Mouse (Mus musculus): ENCODE results near the gene Ssc5d.

Ssc5d gene

GRCm38 (mm10) chr7:4919971-4920370, 5.6 kb upstream of the Ssc5d start:
- DNase-seq (ENCODE audit: low read depth in 2 of 2, low spot score in 2 of 2): no peak

GRCm38 (mm10) chr7:4920496-4920895, 5.1 kb upstream of the Ssc5d start:
- DNase-seq (ENCODE audit: low read depth in 2 of 2, low spot score in 2 of 2): no peak

GRCm38 (mm10) chr7:4920976-4921823, 4.4 kb upstream of the Ssc5d start:
- DNase-seq (ENCODE audit: low read depth in 2 of 2, low spot score in 2 of 2): no peak

DNA sequence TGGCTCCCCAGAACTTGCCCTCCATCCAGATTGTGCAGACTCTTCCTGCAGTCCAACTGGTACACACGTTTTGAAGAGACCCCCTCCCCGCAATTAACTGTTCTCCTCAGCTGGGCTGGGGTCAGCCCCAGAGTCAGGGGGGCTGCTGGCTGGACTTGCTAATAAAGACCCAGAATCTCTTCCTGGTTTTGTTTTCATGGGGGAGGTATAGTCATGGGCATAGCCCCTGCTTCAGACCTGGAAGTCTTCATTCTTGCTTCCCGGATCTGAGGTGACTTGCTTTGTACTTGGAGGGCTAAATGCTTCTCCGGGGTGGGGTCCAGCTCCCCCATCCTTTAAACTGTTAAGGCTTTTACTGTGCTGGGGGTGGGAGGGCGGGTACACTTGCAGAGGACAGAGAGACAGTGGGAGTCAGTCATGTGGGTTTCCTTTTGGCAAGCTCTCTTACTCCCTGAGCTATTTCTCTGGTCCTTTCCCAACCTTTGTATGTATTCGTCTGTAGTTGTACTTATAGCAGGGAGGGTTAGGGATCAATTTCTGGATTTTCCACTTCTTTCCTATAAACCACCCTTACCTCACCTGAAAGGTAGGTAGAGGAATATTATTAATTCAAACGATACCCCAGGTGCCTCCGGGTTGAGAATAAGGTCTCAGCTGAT, 3.6 kb upstream of the Ssc5d start, which contains the start of gene Nat14:
TSS of gene Nat14 (plus strand) at position 205 of the 659 bp plus-strand sequence.
- no peak for DNase-seq (ENCODE audit: low read depth in 2 of 2, low spot score in 2 of 2)

GRCm38 (mm10) chr7:4922508-4922907, 3.1 kb upstream of the Ssc5d start:
- DNase-seq (ENCODE audit: low read depth in 2 of 2, low spot score in 2 of 2): peak; percentile 19 to 46

DNA sequence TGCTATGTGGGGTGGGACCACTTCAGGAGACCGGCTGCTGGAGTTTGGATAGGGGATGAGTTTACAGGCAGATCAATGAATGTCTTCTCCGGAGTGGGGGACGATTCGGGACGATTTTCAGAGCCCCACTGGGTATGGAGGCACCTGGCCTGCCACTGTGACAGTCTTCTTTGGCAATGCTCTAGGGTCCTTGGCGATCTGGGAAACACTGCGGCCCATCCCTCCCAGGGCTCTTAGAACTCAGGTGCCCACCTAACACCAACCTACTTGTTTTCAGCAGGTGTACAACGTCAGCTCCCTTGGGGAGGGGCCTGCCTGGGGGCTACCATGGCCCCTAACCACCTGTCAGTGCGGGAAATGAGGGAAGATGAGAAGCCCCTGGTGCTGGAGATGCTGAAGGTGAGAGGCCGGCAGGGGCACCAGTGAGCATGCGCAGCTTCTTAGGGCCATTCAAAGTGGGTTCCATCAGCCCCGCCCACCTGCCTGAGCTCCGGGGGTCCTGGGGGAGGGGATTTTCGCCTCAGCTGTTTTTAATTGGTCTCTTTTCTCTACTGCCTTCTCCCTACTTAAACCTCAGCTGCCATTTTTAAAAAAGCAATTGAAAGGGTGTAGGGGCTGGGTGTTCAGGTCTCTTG, 2.5 kb upstream of the Ssc5d start:
- DNase-seq (ENCODE audit: low read depth in 2 of 2, low spot score in 2 of 2): no peak

DNA sequence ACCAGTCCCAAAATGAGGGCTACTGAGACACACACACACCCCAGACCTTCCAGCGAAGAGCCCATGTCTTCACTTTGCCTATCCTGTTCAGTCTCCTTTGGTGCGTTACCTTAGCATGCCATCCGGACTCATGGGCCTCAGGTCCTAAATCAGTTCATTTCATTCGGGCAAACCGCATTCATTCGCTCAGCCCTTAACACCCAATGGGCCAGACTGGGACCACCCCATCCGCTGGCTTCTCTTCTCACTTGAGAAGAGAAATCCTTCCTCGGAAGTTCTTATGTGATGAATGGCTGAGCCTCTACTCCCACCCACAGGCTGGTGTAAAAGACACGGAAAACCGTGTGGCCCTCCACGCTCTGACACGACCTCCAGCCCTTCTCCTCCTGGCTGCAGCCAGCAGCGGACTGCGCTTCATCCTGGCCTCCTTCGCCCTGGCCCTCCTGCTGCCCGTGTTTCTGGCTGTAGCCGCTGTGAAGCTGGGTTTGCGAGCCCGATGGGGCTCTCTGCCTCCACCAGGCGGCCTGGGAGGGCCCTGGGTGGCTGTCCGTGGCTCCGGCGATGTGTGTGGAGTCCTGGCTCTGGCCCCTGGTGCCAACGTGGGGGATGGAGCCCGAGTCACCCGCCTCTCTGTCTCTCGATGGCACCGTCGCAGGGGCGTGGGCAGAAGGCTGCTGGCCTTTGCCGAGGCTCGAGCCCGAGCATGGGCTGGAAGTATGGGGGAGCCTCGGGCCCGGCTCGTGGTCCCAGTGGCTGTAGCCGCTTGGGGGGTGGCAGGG, 1.8 kb upstream of the Ssc5d start:
- DNase-seq (ENCODE audit: low read depth in 2 of 2, low spot score in 2 of 2): no peak

- DNase-seq (ENCODE audit: low read depth in 2 of 2, low spot score in 2 of 2): no peak
Observed at GRCm38 (mm10) chr7:4924483-4924882, 1.1 kb upstream of the Ssc5d start.

- no peak for DNase-seq (ENCODE audit: low read depth in 2 of 2, low spot score in 2 of 2)
Observed at GRCm38 (mm10) chr7:4924891-4925301, 689 bp upstream of the Ssc5d start.

DNA sequence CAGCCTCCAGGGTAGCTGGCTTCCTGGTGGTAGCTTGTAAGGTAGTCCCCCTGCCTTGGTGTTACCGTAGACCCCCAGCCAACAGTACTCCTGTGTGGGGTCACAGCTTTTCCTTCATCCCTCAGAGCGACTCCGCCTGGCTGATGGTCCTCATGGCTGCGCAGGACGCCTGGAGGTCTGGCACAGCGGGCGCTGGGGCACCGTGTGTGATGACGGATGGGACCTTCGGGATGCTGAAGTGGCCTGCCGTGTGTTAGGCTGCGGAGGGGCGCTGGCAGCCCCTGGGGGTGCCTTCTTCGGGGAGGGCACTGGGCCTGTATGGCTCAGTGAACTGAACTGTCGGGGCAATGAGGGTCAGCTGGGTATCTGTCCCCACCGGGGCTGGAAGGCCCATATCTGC, 1.3 kb downstream of the Ssc5d start:
- DNase-seq (ENCODE audit: low read depth in 2 of 2, low spot score in 2 of 2): no peak

- no peak for DNase-seq (ENCODE audit: low read depth in 2 of 2, low spot score in 2 of 2)
Observed at GRCm38 (mm10) chr7:4927711-4928110, 2.1 kb downstream of the Ssc5d start.

DNA sequence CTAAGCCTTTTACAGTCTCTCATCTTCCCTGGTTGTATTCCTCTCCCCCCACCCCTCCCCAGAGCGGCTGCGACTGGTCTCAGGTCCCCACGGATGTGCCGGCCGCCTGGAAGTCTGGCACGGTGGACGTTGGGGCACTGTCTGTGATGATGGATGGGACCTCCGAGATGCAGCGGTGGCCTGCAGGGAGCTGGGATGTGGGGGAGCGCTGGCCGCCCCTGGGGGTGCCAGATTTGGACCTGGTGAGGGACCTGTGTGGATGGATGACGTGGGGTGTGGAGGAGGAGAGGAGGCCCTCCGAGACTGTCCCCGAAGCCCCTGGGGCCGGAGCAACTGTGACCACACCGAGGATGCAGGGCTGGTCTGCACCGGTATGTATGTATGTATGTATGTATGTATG, 2.7 kb downstream of the Ssc5d start:
- DNase-seq (ENCODE audit: low read depth in 2 of 2, low spot score in 2 of 2): no peak

DNA sequence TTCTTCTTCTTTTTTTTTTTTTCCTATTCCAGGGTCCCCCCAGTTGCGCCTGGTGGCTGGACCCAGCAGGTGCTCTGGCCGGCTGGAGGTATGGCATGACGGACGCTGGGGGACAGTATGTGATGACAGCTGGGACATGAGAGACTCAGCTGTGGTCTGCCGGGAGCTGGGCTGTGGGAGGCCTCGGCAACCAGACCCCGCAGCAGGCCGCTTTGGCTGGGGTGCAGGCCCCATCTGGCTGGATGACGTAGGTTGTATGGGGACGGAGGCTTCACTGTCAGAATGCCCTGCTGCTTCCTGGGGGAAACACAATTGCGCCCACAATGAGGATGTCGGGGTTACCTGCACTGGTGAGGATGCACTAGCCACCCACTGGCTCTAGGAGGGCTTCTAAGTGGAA, 7.5 kb downstream of the Ssc5d start:
- DNase-seq (ENCODE audit: low read depth in 2 of 2, low spot score in 2 of 2): no peak

GRCm38 (mm10) chr7:4934160-4934914, 8.8 kb downstream of the Ssc5d start:
- DNase-seq (ENCODE audit: low read depth in 2 of 2, low spot score in 2 of 2): no peak

DNA sequence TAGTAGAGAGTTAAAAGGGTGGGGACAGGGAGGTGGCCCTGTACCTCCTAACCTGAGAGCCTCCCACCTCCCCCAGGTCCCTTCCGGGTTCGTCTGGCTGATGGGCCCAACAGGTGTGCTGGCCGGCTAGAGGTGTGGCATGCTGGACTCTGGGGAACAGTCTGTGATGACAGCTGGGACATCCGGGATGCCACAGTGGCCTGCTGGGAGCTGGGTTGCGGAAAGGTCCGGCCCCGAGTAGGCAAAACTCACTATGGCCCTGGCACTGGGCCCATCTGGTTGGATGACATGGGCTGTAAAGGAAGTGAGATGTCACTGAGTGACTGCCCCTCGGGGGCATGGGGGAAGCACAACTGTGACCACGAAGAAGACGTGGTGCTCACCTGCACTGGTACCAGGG, 11.2 kb downstream of the Ssc5d start:
- no peak for DNase-seq (ENCODE audit: low read depth in 2 of 2, low spot score in 2 of 2)

DNA sequence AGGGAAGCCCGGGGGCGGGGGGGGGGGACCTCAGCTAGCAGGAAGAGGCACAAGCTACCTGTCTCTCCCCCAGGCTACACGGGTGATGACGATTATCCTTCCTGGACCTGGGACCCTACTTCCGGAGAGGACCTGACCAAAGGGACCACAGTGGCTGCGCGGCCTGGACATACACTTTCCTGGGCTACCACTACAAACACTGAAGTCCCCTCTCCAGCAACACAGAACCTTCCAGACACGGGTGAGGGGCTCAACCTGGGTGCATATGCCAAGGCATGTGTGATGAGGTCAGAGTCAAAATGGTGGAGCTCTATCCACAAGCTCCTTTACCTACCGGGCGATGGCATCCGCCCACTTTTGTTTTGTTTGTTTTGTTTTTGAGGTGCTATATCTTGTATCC, 11.8 kb downstream of the Ssc5d start:
- DNase-seq (ENCODE audit: low read depth in 2 of 2, low spot score in 2 of 2): no peak

GRCm38 (mm10) chr7:4938456-4938855, 12.9 kb downstream of the Ssc5d start:
- peak; percentile 76 to 81 for DNase-seq (ENCODE audit: low read depth in 2 of 2, low spot score in 2 of 2)

DNA sequence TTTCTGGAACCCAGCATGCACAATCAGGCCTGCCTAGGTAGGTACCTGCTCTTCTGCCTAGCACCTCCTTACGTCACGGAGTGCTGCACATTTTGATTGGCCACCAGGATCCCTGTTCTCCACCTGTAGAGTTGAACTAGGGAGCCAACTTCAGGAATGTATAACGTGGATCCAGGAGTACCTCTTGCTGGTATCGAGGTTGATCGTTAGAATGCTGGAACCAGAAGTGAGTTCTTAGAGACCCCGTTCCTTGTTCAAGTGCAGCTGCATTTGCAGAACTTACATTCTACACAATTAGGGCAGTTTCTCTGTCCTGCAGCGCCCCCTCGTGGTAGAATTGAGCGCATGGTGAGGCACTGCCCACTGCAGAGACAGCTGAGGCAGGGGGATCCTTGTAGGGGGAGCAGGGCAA, 14.5 kb downstream of the Ssc5d start:
- peak; percentile 87 to 91 for DNase-seq (ENCODE audit: low read depth in 2 of 2, low spot score in 2 of 2)

DNA sequence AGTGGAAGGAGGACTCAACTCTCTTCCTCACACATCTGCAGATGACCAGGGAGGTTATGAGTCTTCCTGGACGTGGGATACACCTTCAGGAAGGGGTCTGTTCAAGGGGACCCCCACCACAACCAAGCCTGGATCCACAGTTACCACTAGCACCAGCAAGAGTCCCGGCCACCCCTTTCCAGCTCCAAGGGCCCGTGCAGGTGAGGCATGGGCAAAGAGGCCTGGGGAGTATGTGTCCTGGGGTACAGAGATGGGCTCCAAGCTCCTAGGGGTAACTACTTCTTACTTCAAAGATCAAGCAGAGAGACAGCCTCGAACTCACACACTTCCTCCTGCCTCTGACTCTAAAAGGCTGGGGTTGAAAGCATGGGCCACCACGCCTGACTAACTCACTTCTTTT, 17.1 kb downstream of the Ssc5d start:
- DNase-seq (ENCODE audit: low read depth in 2 of 2, low spot score in 2 of 2): no peak

DNA sequence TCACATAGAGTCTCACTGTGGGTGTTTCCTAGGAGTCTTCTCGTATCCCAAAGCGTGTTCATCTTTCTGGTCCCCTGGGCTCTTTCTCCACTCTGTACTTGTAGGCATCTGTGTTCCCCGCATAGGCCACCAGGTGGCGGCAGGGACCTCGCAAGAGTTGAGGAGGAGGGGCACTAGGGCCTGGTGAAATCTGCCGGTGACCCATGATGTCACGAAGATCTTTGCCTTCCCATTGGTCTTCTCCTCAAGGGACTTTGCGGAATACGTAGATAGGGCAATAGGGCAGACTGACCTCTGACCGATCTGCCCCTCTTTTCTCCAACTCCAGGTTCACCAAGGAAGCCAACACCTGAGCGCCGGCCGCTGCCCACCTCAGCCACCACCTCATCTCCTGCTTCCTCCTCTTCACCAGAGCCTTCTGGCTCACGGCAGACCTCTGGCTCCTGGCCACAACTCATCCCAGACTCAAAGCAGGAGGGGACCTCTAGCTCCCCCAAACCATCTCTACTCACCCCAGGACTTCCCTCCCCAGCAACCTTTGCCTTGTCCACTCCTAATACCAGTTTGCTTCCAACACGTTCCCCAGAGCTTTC, 17.7 kb downstream of the Ssc5d start:
- peak; percentile 92 to 94 for DNase-seq (ENCODE audit: low read depth in 2 of 2, low spot score in 2 of 2)
